Mouse (Mus musculus) spleen, adult 2 months (tissue): ENCODE data around the gene Smarcad1.

Source experiments
- CTCF ChIP-seq: fragments of 200-500 bp; IDR thresholded peaks from 2 replicates; pipeline ENCODE4 v1.5.1; 2011; ENCODE audit warnings: mild to moderate bottlenecking, inconsistent platforms; ENCODE audit not compliant: insufficient read depth, insufficient read length, insufficient replicate concordance; ENCODE audit errors: extremely low read depth
- POLR2A ChIP-seq: fragments of 200-500 bp; IDR thresholded peaks from 2 replicates; pipeline ENCODE4 v1.6.1; 2011; ENCODE audit warnings: low read depth, low read length, inconsistent platforms

- no peak for TF ChIP-seq CTCF
- TF ChIP-seq POLR2A, result no peak
These were observed 18.7 kb downstream of the Smarcad1 start for GRCm38 (mm10) chr6:65061049-65061448.
